Mouse (Mus musculus): ENCODE data around the gene Cdh22.

Cdh22 gene

GRCm38 (mm10) chr2:165189546-165189945 lies 45.1 kb downstream of the Cdh22 start:
- CTCF ChIA-PET: no interaction called here
- POLR2A ChIA-PET: interaction anchor here in 2 of 4 experiments (0.6 to 1.2 kb wide), 2 partner anchors 26 to 167 kb away, joined by 3 to 4 read pairs; no protein-coding TSS in a partner anchor

- CTCF ChIA-PET: no interaction called here
- POLR2A ChIA-PET: interaction anchor here in 2 of 4 experiments (0.7 to 1.1 kb wide), 2 partner anchors 11 to 34 kb away, joined by 3 read pairs; no protein-coding TSS in a partner anchor
These were observed 46.8 kb downstream of the Cdh22 start for GRCm38 (mm10) chr2:165187648-165188380.

- ChIA-PET POLR2A (interaction anchor here in 1 of 4 experiments (1.0 kb wide), 1 partner anchor 12 kb away, joined by 3 read pairs; no protein-coding TSS in a partner anchor), CTCF (no interaction called here)
These were observed 50.5 kb downstream of the Cdh22 start for GRCm38 (mm10) chr2:165184015-165184633.

GRCm38 (mm10) chr2:165182085-165182976 lies 52.3 kb downstream of the Cdh22 start:
- POLR2A ChIA-PET: interaction anchor here in 1 of 4 experiments (1.1 kb wide), 1 partner anchor 10 kb away, joined by 3 read pairs; no protein-coding TSS in a partner anchor
- CTCF ChIA-PET: interaction anchor here in 3 of 4 experiments (0.5 to 0.9 kb wide), 3 partner anchors 15 to 500 kb away, joined by 3 to 5 read pairs (median 3); no protein-coding TSS in a partner anchor

GRCm38 (mm10) chr2:165179231-165179630 lies 55.4 kb downstream of the Cdh22 start:
- ChIA-PET POLR2A (interaction anchor here in 2 of 4 experiments (0.7 to 1.5 kb wide), 3 partner anchors 11 to 37 kb away, joined by 3 read pairs; no protein-coding TSS in a partner anchor), CTCF (interaction anchor here in 2 of 4 experiments (0.7 to 0.8 kb wide), 2 partner anchors 104 kb away, joined by 3 read pairs; no protein-coding TSS in a partner anchor)

GRCm38 (mm10) chr2:165176965-165177364 lies 57.7 kb downstream of the Cdh22 start:
- POLR2A ChIA-PET: interaction anchor here in 1 of 4 experiments (0.9 kb wide), 1 partner anchor 10 kb away, joined by 3 read pairs; no protein-coding TSS in a partner anchor
- CTCF ChIA-PET: interaction anchor here (0.6 to 1.1 kb wide), 4 partner anchors 10 to 407 kb away, joined by 3 read pairs; no protein-coding TSS in a partner anchor

GRCm38 (mm10) chr2:165166664-165167435 lies 67.8 kb downstream of the Cdh22 start:
- CTCF ChIA-PET: interaction anchor here in 3 of 4 experiments (0.5 to 1.6 kb wide), 13 partner anchors 11 to 718 kb away, joined by 3 to 8 read pairs (median 4); no protein-coding TSS in a partner anchor
- POLR2A ChIA-PET: interaction anchor here in 3 of 4 experiments (0.6 to 1.5 kb wide), 10 partner anchors 8 to 716 kb away, joined by 3 to 5 read pairs (median 4); no protein-coding TSS in a partner anchor

- ChIA-PET POLR2A (interaction anchor here in 2 of 4 experiments (0.6 to 0.7 kb wide), 4 partner anchors 20 to 457 kb away, joined by 3 to 4 read pairs (median 4); no protein-coding TSS in a partner anchor), CTCF (interaction anchor here (0.5 to 1.3 kb wide), 11 partner anchors 9 to 325 kb away, joined by 3 to 4 read pairs (median 3); no protein-coding TSS in a partner anchor)
These were observed 72.4 kb downstream of the Cdh22 start for GRCm38 (mm10) chr2:165162221-165162620.

DNA sequence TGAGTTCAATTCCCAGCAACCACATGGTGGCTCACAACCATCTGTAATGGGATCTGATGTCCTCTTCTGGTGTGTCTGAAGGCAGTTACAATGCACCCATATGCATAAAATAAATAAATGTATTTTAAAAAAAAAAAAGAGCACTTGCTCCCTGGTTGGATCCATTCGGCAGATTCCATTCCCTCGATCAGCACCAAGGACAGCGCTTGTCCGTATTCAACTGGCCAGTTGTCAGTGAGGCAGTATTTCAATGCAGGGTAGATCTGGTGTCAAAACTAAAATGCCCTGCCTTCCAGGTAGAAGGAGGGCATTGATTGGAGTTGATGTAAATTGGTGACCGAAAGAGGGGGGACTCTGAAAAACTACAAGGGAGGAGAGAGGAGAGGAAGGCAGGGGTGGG lies 74.2 kb downstream of the Cdh22 start:
- CTCF ChIA-PET: no interaction called here
- POLR2A ChIA-PET: no interaction called here

DNA sequence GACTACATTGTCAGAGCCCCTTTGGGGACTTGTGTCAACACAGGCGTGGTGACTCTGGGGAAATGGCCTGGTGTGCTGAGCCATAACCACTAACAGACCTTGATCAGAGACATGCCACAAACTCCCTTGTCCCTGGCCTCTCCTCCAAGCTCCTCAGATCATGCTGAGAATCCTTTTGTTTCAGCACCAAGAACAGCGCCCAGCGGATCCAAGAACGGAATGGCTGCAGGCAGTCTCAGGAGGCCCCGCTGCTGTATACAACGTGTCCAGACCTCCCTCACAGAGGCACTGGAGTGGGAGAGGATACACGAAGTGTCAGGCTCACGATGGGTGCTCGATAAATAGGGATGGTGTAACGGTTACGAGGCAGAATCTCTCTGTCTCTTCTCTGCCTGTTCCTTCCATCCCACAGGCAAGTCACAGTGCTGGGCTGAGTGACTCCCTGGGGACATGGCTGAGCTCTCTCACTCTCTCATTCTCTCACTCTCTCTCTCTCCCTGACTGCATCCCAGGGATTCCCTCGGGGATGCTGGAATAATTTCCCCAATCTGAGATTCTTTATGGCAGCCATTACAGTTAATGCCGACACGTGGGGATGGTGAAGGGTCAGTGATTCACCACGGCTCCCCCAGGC lies 75.5 kb downstream of the Cdh22 start:
- ChIA-PET POLR2A (interaction anchor here in 1 of 4 experiments (0.9 to 1.4 kb wide), 2 partner anchors 8 to 31 kb away, joined by 3 to 4 read pairs; no protein-coding TSS in a partner anchor), CTCF (interaction anchor here in 3 of 4 experiments (0.5 to 1.0 kb wide), 5 partner anchors 47 to 579 kb away, joined by 3 to 13 read pairs (median 3); no protein-coding TSS in a partner anchor)

DNA sequence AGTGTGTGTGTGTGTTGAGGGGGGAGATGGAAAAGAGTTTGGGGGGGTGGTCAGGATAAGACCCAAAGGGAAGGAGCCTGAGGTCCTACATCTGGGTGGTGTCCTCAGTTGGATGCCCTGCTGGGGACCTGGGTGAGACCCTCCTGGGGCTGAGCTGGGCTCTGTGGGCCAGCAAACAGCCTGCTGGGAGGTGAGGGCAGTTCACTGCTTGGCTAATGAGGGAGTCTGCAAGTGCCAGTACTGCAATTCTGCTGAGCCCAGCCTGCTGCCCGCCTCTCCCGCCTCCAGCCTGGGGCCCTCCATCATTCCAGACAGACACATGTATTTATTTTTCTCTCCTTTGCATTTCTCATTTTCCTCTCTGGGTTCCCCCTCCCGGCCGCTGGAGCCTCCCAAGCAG lies 76.3 kb downstream of the Cdh22 start:
- CTCF ChIA-PET: interaction anchor here in 3 of 4 experiments (0.6 to 1.0 kb wide), 4 partner anchors 33 to 1087 kb away, joined by 3 to 13 read pairs (median 6); partner anchors contain the start of gene Tomm34 (in 1 of the 3)
- POLR2A ChIA-PET: interaction anchor here in 2 of 4 experiments (0.7 to 1.4 kb wide), 3 partner anchors 9 to 32 kb away, joined by 3 to 8 read pairs (median 4); no protein-coding TSS in a partner anchor

- POLR2A ChIA-PET: interaction anchor here in 1 of 4 experiments (0.7 kb wide), 1 partner anchor 22 kb away, joined by 8 read pairs; no protein-coding TSS in a partner anchor
- CTCF ChIA-PET: interaction anchor here in 2 of 4 experiments (0.6 kb wide), 2 partner anchors 32 to 1087 kb away, joined by 3 to 7 read pairs; partner anchors contain the start of gene Tomm34 (in 1 of the 2)
These were observed 76.8 kb downstream of the Cdh22 start for GRCm38 (mm10) chr2:165157900-165158299.

- ChIA-PET CTCF (interaction anchor here in 1 of 4 experiments (0.9 to 1.3 kb wide), 2 partner anchors 9 to 40 kb away, joined by 3 to 4 read pairs; no protein-coding TSS in a partner anchor), POLR2A (interaction anchor here in 1 of 4 experiments (1.1 kb wide), 1 partner anchor 57 kb away, joined by 3 read pairs; no protein-coding TSS in a partner anchor)
These were observed 81.6 kb downstream of the Cdh22 start for GRCm38 (mm10) chr2:165153006-165153405.

DNA sequence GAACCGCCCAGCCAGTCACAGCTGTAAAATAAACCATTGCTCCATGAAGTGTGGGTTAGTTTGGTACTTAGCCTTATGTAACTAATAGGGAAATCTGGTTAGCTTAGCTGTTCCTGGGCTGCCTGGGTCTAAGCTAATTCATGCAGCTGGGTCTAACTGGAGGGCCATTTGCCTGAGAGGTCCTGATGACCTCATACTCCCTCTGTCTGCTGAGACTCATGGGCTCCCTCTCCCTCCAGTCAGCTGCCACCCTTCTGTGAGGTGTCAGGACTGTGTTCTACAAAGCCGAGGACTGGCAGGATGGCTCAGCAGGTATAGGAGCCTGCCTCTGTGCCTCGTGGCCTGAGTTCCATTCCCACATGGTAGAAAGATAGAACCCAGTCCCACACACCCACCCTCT lies 84.9 kb downstream of the Cdh22 start:
- CTCF ChIA-PET: no interaction called here
- POLR2A ChIA-PET: interaction anchor here in 1 of 4 experiments (0.9 kb wide), 1 partner anchor 17 kb away, joined by 4 read pairs; no protein-coding TSS in a partner anchor

- CTCF ChIA-PET: interaction anchor here in 2 of 4 experiments (0.6 to 1.2 kb wide), 3 partner anchors 34 to 492 kb away, joined by 3 to 4 read pairs (median 4); no protein-coding TSS in a partner anchor
- POLR2A ChIA-PET: interaction anchor here in 2 of 4 experiments (0.5 to 1.5 kb wide), 2 partner anchors 21 to 1515 kb away, joined by 3 read pairs; no protein-coding TSS in a partner anchor
These were observed 88.8 kb downstream of the Cdh22 start for GRCm38 (mm10) chr2:165145821-165146220.

GRCm38 (mm10) chr2:165143487-165143886 lies 91.2 kb downstream of the Cdh22 start:
- ChIA-PET POLR2A (interaction anchor here in 2 of 4 experiments (0.7 to 1.4 kb wide), 3 partner anchors 9 to 24 kb away, joined by 3 read pairs; no protein-coding TSS in a partner anchor), CTCF (no interaction called here)
